Mouse (Mus musculus) forebrain, embryonic 16.5 days (tissue): ENCODE results near the gene Slc29a4. TPM values are rescaled to one million over a fixed set of nuclear protein-coding genes. Genes with fewer than 3 reads are reported as not detected.

Experiments used
- ATAC-seq: fragments of 200-750 bp; cut with Nextera tagmentation; 2 replicates; pipeline ENCODE4 v1.8.0; 2017; ENCODE audit warnings: mild to moderate bottlenecking, moderate library complexity
- H3K27ac ChIP-seq: fragments of 300-500 bp; sonication (generic); 2 replicates; pipeline ENCODE4 v1.5.1; 2014; ENCODE audit warnings: low read length, control low read depth
- H3K27me3 ChIP-seq: fragments of 300-500 bp; sonication (generic); replicated peaks from 2 replicates; pipeline ENCODE4 v1.6.1; 2014; ENCODE audit warnings: low read length; ENCODE audit not compliant: control insufficient read depth, insufficient read depth
- H3K36me3 ChIP-seq: fragments of 300-500 bp; sonication (generic); 2 replicates; pipeline ENCODE4 v1.6.1; 2014; ENCODE audit not compliant: control insufficient read depth, insufficient read depth
- H3K4me1 ChIP-seq: fragments of 300-500 bp; sonication (generic); replicated peaks from 2 replicates; pipeline ENCODE4 v1.6.1; 2014; ENCODE audit warnings: low read length; ENCODE audit not compliant: control insufficient read depth, insufficient read depth
- H3K4me2 ChIP-seq: fragments of 300-500 bp; sonication (generic); 2 replicates; pipeline ENCODE4 v1.6.1; 2014; ENCODE audit warnings: mild to moderate bottlenecking, low read length, control low read depth
- H3K4me3 ChIP-seq: fragments of 300-500 bp; sonication (generic); replicated peaks from 2 replicates; pipeline ENCODE4 v1.5.1; 2014; ENCODE audit warnings: mild to moderate bottlenecking, low read length, control low read depth
- H3K9ac ChIP-seq: fragments of 300-500 bp; sonication (generic); replicated peaks from 2 replicates; pipeline ENCODE4 v1.6.1; 2014; ENCODE audit warnings: low read depth, low read length, control low read depth
- H3K9me3 ChIP-seq: fragments of 300-500 bp; sonication (generic); 2 replicates; pipeline ENCODE4 v1.6.1; 2016; ENCODE audit warnings: low read length; ENCODE audit not compliant: control insufficient read depth
- WGBS: fragments of 180-500 bp; shearing (Covaris S2); extraction: QIAGEN DNeasy Blood & Tissue Kit; methylation state at CpG from one replicate; pipeline ENCODE4 v1.1.7; 2014; 5-methylcytosine and 5-hydroxymethylcytosine counted together
- polyA plus RNA-seq: library from polyadenylated mRNA; unstranded; fragments of >200 nt; fragmentation: Nextera tagmentation; extraction: Ambion mirVana; gene quantifications from 2 replicates; pipeline ENCODE4 v1.2.1, GENCODE M21; 2015

Gene Slc29a4
- polyA plus RNA-seq, 1 experiment from 2014 or later = 99.2 TPM

GRCm38 (mm10) chr5:142747026-142747629, 54.8 kb downstream of the Slc29a4 start:
- ATAC-seq = no peak
- H3K36me3 ChIP-seq = peaks cover 36% of the 10 kb centered on the region
- no peaks in the 10 kb centered on the region for H3K9me3 ChIP-seq
- H3K4me2 ChIP-seq = no peak overlapping the region
- no peak overlapping the region for H3K9ac ChIP-seq
- no peaks in the 10 kb centered on the region; the same call in 1 of the 2 replicates for H3K4me1 ChIP-seq
- H3K4me3 ChIP-seq = no peak overlapping the region
- no peak overlapping the region for H3K27ac ChIP-seq
- 76% methylated on average over 12 of the region's 12 CpGs for WGBS
- no peaks in the 10 kb centered on the region for H3K27me3 ChIP-seq

GRCm38 (mm10) chr5:142750173-142750572, 57.9 kb downstream of the Slc29a4 start:
- Histone ChIP-seq H3K27me3 (no peaks in the 10 kb centered on the region), H3K27ac (no peak overlapping the region), H3K4me2 (no peak overlapping the region), H3K9ac (no peak overlapping the region), H3K36me3 (peaks cover 22% of the 10 kb centered on the region), H3K4me1 (peaks cover 10% of the 10 kb centered on the region; the same call in 1 of the 2 replicates), H3K9me3 (no peaks in the 10 kb centered on the region), H3K4me3 (no peak overlapping the region)
- 87% methylated on average over 11 of the region's 11 CpGs for WGBS
- ATAC-seq = no peak

- Histone ChIP-seq H3K27me3 (no peaks in the 10 kb centered on the region), H3K27ac (no peak overlapping the region), H3K9ac (no peak overlapping the region), H3K4me3 (no peak overlapping the region), H3K4me2 (no peak overlapping the region), H3K36me3 (peaks cover 24% of the 10 kb centered on the region), H3K9me3 (no peaks in the 10 kb centered on the region), H3K4me1 (peaks cover 12% of the 10 kb centered on the region)
- ATAC-seq = no peak
- 52% methylated on average over 13 of the region's 13 CpGs for WGBS
Observed at GRCm38 (mm10) chr5:142752241-142752640, 59.9 kb downstream of the Slc29a4 start.

- H3K9ac ChIP-seq = no peak overlapping the region
- no peak for ATAC-seq
- 60% methylated on average over 8 of the region's 8 CpGs for WGBS
Observed at GRCm38 (mm10) chr5:142759786-142760185, 67.5 kb downstream of the Slc29a4 start.

GRCm38 (mm10) chr5:142761326-142761983, 69.1 kb downstream of the Slc29a4 start:
- Histone ChIP-seq H3K36me3 (peaks cover 33% of the 10 kb centered on the region), H3K9ac (peak overlapping the region; percentile 24; the same call in 1 of the 2 replicates)

More at GRCm38 (mm10) chr5:142759786-142760185, 67.5 kb downstream of the Slc29a4 start:
- Histone ChIP-seq H3K4me3 (no peak overlapping the region), H3K27me3 (no peaks in the 10 kb centered on the region), H3K4me1 (peaks cover 39% of the 10 kb centered on the region), H3K36me3 (peaks cover 31% of the 10 kb centered on the region), H3K4me2 (no peak overlapping the region), H3K9me3 (no peaks in the 10 kb centered on the region), H3K27ac (peak overlapping the region; percentile 31; the same call in 1 of the 2 replicates)

GRCm38 (mm10) chr5:142762082-142762807, 69.9 kb downstream of the Slc29a4 start:
- H3K9me3 ChIP-seq = no peaks in the 10 kb centered on the region
- H3K27me3 ChIP-seq = no peaks in the 10 kb centered on the region
- H3K4me1 ChIP-seq = peaks cover 39% of the 10 kb centered on the region
- WGBS = 37% methylated on average over 21 of the region's 21 CpGs
- H3K27ac ChIP-seq = peak overlapping the region; percentile 92
- ATAC-seq = 0 out of 2 replicates have a peak, but pooled peaks have one; percentile 4
- H3K9ac ChIP-seq = peak overlapping the region; percentile 24; the same call in 1 of the 2 replicates
- peaks cover 30% of the 10 kb centered on the region for H3K36me3 ChIP-seq
- H3K4me2 ChIP-seq = 0 out of 2 replicates have a peak overlapping the region, but pooled peaks have one; percentile 2
- no peak overlapping the region for H3K4me3 ChIP-seq

More at GRCm38 (mm10) chr5:142761326-142761983, 69.1 kb downstream of the Slc29a4 start:
- Histone ChIP-seq H3K4me1 (peaks cover 39% of the 10 kb centered on the region), H3K27ac (peak overlapping the region; percentile 92), H3K4me3 (no peak overlapping the region), H3K4me2 (no peak overlapping the region), H3K9me3 (no peaks in the 10 kb centered on the region), H3K27me3 (no peaks in the 10 kb centered on the region)
- WGBS = 25% methylated on average over 16 of the region's 16 CpGs
- peak; percentile 90 for ATAC-seq

- ATAC-seq = no peak
- no peak overlapping the region for H3K4me3 ChIP-seq
- H3K36me3 ChIP-seq = peaks cover 18% of the 10 kb centered on the region
- H3K27me3 ChIP-seq = no peaks in the 10 kb centered on the region
- peak overlapping the region; percentile 13; the same call in 1 of the 2 replicates for H3K27ac ChIP-seq
- no peak overlapping the region for H3K4me2 ChIP-seq
- H3K4me1 ChIP-seq = peaks cover 46% of the 10 kb centered on the region
- no peaks in the 10 kb centered on the region for H3K9me3 ChIP-seq
- 37% methylated on average over 11 of the region's 11 CpGs for WGBS
- no peak overlapping the region for H3K9ac ChIP-seq
Observed at GRCm38 (mm10) chr5:142764306-142764705, 72.0 kb downstream of the Slc29a4 start.

GRCm38 (mm10) chr5:142764889-142765288, 72.6 kb downstream of the Slc29a4 start:
- 58% methylated on average over 15 of the region's 15 CpGs for WGBS
- Histone ChIP-seq H3K27ac (peak overlapping the region; percentile 13; the same call in 1 of the 2 replicates), H3K4me3 (no peak overlapping the region), H3K4me2 (no peak overlapping the region), H3K9me3 (no peaks in the 10 kb centered on the region), H3K27me3 (no peaks in the 10 kb centered on the region), H3K36me3 (peaks cover 16% of the 10 kb centered on the region), H3K4me1 (peaks cover 46% of the 10 kb centered on the region), H3K9ac (no peak overlapping the region)
- no peak for ATAC-seq

- WGBS = 84% methylated on average over 3 of the region's 3 CpGs
- H3K4me2 ChIP-seq = no peak overlapping the region
- H3K4me3 ChIP-seq = no peak overlapping the region
- H3K27ac ChIP-seq = no peak overlapping the region
- no peaks in the 10 kb centered on the region for H3K27me3 ChIP-seq
- H3K9me3 ChIP-seq = no peaks in the 10 kb centered on the region
- peaks cover 40% of the 10 kb centered on the region for H3K4me1 ChIP-seq
- H3K36me3 ChIP-seq = peaks cover 23% of the 10 kb centered on the region
- no peak overlapping the region for H3K9ac ChIP-seq
- no peak for ATAC-seq
Observed at GRCm38 (mm10) chr5:142766708-142767107, 74.4 kb downstream of the Slc29a4 start.
